Mouse (Mus musculus) cerebral cortex, adult 2 months (tissue): ENCODE data around the gene Cog5.

Experiments
- WGBS: fragments of 180-500 bp; shearing (Covaris S2); methylation state at CpG from one replicate; pipeline ENCODE4 v1.1.7; 2018; 5-methylcytosine and 5-hydroxymethylcytosine counted together

Gene Cog5

GRCm38 (mm10) chr12:31709665-31710064, 55.0 kb downstream of the Cog5 start:
- 42% methylated on average over 6 of the region's 6 CpGs for WGBS

DNA sequence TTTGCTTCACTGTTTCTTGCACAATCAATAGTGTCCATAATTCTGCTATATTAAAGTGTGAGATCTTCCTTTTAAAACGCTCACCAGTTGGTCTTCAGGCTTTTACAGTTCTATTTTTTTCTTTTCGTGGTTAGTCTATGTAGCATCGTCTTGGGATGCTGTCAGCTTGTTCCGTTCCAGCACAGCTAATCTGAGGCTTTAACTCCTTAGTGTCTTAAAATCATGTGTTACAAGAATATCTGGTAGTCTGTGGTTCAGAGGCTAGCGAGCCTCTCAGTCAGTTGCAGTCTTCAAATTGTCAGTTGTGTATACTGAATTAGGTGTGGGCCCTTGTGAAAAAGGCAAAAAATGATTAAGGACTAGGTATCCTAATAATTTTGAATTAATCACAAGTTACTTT, 57.6 kb downstream of the Cog5 start:
- WGBS, result 25% methylated on average over 5 of the region's 5 CpGs

DNA sequence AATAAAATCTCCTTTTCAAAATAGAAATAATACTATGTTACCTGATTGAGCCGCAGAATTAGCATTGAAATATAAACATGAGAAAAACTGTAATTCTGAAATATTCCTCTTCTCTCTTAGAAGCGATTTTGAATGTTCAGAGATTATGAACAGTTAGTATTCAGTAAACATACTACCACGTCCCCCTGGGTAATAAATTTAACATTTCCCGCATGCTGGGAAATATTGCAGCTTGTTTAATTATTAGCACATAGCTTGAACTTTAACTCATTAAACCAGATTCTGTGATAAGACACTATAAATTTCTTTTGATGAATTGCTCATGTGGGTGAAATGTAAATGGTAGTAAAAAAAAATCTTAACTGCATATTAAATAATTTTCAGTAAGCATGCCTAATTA, 58.1 kb downstream of the Cog5 start:
- WGBS, result 48% methylated on average over 4 of the region's 4 CpGs

DNA sequence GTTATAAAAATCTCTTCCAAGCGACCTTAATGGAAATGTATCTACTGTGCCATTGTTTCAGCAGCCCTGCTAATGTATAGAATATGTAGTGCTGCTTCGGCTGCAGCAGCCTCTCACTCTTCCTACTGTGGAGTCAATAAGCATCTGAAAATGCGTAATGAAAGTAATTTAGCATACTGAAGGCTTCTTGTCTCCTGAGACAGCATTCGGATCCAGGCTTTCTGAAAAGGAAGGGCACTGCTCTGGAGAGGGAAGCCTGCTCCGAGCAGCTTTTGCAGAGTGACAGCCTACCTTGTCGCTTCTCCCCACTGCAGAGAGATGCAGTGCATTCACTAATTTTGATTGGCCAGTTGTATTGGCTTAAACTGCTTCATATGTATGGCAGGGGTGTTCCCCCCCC, 58.9 kb downstream of the Cog5 start, which contains the start of gene Gpr22:
Gene Gpr22, minus strand, starts transcription at position 348 of the 400 bp plus-strand sequence.
- 23% methylated on average over 6 of the region's 6 CpGs for WGBS

- whole genome bisulfite sequencing, result 49% methylated on average over 3 of the region's 3 CpGs
Observed at GRCm38 (mm10) chr12:31714070-31714469, 59.4 kb downstream of the Cog5 start.

GRCm38 (mm10) chr12:31719586-31720275, 65.1 kb downstream of the Cog5 start:
- WGBS, result 75% methylated on average over 1 of the region's 1 CpGs

DNA sequence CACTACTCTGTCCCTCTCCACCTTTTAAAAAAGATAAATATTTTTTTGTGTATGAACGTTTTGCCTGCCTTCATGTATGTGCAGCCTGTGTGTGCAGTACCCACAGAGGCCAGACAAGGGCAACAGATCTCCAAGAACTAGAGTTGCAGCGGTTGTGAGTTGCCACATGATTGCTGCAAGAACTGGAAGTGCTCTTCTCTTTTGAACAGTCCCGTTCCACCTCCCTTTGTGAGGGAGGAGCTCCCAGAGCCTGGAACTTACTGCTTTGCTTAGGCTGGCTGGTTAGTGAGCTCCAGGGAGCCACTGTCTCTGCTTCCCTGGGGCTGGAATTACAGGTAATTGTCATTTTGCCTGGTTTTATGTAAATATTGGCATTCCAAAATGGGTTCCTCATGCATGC, 69.9 kb downstream of the Cog5 start:
- WGBS, result 88% methylated on average over 3 of the region's 3 CpGs

- WGBS, result 86% methylated on average over 12 of the region's 12 CpGs
Observed at GRCm38 (mm10) chr12:31725511-31726275, 71.0 kb downstream of the Cog5 start.

- WGBS, result 75% methylated on average over 1 of the region's 1 CpGs
Observed at GRCm38 (mm10) chr12:31726707-31727106, 72.0 kb downstream of the Cog5 start.

DNA sequence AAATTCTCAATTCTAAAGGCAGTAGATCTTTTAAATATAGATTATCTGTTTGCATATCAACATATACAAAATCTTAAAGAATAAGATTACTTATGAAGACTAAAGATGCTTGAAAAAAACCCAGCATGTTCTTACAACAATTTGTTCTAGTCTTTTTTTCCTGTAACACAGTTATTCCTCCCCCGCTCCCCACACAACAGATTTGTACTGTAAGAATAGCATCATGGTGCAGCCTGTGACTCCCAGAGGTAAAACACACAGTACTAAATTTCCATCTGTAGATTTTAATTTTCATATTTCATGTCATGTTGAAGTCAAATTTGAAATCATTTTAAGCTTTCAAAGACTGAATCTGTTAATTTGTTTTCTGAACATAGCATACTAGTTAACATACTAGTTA, 75.5 kb downstream of the Cog5 start:
- 61% methylated on average over 1 of the region's 1 CpGs for WGBS

GRCm38 (mm10) chr12:31734616-31735015, 79.9 kb downstream of the Cog5 start:
- WGBS, result 50% methylated on average over 2 of the region's 2 CpGs

DNA sequence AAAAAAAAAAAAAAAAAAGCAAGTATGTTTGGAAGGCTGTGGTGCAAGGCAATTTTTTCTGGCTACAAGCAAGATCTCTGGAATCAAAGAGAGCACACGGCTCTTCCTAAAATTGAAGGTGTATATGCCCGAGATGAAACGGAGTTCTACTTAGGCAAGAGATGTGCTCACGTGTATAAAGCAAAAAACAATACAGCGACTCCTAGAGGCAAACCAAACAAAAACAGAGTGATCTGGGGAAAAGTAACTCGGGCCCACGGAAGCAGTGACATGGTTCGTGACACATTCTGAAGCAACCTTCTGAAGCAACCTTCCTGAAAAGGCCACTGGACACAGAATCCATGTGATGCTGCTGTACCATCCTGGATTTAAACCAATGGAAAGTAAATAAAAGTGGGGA, 92.6 kb downstream of the Cog5 start:
- WGBS, result 85% methylated on average over 8 of the region's 8 CpGs

- WGBS, result 98% methylated on average over 4 of the region's 4 CpGs
Observed at GRCm38 (mm10) chr12:31749846-31750245, 95.2 kb downstream of the Cog5 start.

DNA sequence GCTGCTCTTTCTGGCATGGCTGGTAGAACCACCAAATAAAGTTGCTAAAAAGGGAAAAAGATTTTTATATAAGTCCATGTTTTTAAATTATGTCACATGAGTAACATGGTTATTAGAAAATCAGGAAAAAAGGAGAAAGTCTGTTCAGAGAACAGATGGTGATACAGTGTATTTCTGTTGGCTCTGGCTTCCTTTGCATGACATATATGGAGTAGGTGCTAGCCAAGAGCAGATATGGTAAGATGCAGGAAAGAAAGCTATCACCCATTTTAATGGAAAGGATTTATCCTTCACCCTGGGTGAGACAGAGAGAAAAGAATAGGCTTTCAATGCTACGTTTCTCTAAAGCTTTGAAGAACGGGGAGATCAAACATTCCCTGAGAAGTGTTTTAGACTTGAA, 99.8 kb downstream of the Cog5 start:
- 51% methylated on average over 2 of the region's 2 CpGs for WGBS

DNA sequence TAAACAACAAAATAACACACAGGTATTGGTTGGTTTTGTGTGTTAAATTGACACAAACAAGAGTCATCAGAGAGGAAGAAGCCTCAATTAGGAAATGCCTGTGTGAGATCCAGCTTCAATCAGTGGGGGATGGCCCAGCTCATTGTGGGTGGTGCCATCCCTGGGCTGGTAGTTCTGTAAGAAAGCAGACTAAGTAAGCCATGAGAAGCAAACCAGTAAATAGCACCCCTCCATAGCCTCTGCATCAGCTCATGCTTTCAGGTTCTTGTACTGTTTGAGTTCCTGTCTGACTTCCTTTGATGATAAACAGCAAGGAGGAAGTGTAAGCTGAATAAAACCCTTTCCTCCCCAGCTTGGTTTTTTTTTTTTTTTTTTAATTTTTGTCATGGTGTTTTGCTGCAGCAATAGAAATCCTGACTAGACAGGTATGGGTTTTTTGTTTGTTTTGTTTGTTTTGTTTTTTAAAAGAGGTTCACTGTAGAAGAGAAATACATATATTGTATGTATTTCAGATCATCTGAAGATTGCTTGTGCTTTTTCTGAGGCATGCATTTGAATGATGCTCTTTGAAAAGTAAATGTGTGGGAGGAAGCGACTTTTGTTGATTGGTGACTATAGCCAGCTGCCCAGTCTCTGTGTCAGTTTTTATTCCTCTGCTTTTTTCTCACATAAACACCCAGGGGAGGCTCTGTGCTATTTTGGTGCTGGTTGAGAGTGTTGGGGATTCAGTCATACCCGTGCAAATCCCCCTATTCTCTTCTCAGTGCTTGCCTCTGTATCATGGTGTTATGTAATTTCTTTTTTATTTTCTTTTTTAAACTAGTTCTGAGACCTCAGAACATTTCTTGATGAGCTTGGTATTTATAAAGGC, 101.5 kb downstream of the Cog5 start:
- 30% methylated on average over 2 of the region's 2 CpGs for WGBS

GRCm38 (mm10) chr12:31773612-31774011, 118.9 kb downstream of the Cog5 start:
- WGBS, result 48% methylated on average over 3 of the region's 3 CpGs

DNA sequence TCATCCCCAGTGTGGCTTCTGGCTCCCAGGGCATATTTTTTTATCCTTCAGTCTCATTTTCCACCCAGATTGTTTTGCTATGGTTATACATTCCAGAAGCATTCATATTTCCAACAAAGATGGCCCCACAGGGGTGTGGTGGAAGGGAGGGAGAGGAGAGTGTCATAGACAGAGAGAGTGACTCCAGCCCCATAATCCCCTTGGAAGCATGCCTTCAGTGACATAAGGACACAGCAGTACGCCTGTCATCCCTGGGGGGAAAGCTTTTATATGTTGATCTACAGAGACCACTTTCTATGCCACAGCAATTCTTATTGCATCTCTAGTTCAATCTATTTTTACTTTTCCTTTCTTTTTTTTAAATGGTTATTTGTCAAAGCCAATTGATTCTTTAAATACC, 129.6 kb downstream of the Cog5 start:
- WGBS, result 95% methylated on average over 1 of the region's 1 CpGs

DNA sequence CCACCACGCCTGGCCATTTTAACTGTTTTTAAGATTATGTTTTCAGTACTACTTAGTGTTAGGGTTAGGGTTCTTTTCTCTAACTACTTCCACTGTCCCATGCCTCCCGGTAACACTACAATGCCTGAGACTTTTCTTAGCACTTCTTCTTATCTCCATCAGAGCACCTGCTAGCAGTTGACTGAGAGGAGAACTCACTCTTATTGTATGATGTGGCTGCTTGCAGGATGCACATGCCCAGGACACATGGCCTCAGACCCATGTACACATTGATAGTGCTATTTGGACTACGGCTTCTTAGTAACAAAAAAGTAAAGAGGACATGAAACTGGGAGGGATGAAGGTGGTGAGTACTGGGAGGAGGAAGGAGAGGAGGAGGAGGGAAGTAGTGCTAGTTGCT, 133.9 kb downstream of the Cog5 start:
- 94% methylated on average over 3 of the region's 3 CpGs for WGBS

- 56% methylated on average over 5 of the region's 5 CpGs for WGBS
Observed at GRCm38 (mm10) chr12:31806410-31807154, 151.9 kb downstream of the Cog5 start.

DNA sequence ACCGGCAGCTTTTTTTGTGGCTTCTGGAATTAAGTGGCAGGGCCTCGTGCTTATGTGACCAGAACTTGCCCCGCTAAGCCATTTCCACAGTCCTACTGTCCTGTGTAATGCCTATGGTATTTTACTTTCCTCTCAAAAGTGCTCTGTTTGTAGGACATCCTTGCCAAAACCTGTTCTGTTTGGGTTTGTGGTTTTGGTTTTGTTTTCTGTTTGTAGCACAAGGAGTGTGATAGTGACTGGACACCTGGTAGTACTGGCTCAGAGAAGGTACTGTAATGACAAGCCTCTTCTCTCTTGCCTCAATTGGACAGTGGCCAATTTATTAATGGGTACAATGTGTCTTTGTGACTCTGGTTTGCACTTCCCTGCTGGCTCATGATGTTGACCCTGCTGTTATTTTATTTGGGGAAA, 163.4 kb downstream of the Cog5 start:
- 76% methylated on average over 3 of the region's 3 CpGs for WGBS

GRCm38 (mm10) chr12:31819520-31819919, 164.9 kb downstream of the Cog5 start:
- 89% methylated on average over 7 of the region's 7 CpGs for WGBS

GRCm38 (mm10) chr12:31823671-31824070, 169.0 kb downstream of the Cog5 start:
- 88% methylated on average over 3 of the region's 3 CpGs for WGBS
